Mouse (Mus musculus) kidney, embryonic 15.5 days (tissue): ENCODE results near the gene Cp. TPM values are rescaled to one million over a fixed set of nuclear protein-coding genes. Genes with fewer than 3 reads are reported as not detected.
"Not testable (repeated sequence)": the region's sequence is repeated elsewhere in the genome, so short reads cannot be mapped to it uniquely, and the experiment has no call there.

Experiments used
- ATAC-seq: fragments of 200-750 bp; cut with Nextera tagmentation; replicated peaks from 2 replicates; pipeline ENCODE4 v1.8.0; 2017; ENCODE audit warnings: moderate TSS enrichment; ENCODE audit not compliant: low FRiP score
- H3K27ac ChIP-seq: fragments of 300-500 bp; sonication (generic); 2 replicates; pipeline ENCODE4 v1.5.1; 2015; ENCODE audit warnings: mild to moderate bottlenecking, inconsistent platforms
- H3K27me3 ChIP-seq: fragments of 300-500 bp; sonication (generic); 2 replicates; pipeline ENCODE4 v1.6.1; 2015; ENCODE audit warnings: inconsistent platforms
- H3K36me3 ChIP-seq: fragments of 300-500 bp; sonication (generic); 2 replicates; pipeline ENCODE4 v1.6.1; 2015; ENCODE audit warnings: inconsistent platforms
- H3K4me1 ChIP-seq: fragments of 300-500 bp; sonication (generic); 2 replicates; pipeline ENCODE4 v1.6.1; 2015; ENCODE audit warnings: inconsistent platforms
- H3K4me2 ChIP-seq: fragments of 300-500 bp; sonication (generic); 2 replicates; pipeline ENCODE4 v1.6.1; 2015; ENCODE audit warnings: moderate library complexity, mild to moderate bottlenecking, inconsistent platforms
- H3K4me3 ChIP-seq: fragments of 300-500 bp; sonication (generic); replicated peaks from 2 replicates; pipeline ENCODE4 v1.5.1; 2015; ENCODE audit warnings: mild to moderate bottlenecking, inconsistent platforms
- H3K9ac ChIP-seq: fragments of 300-500 bp; sonication (generic); 2 replicates; pipeline ENCODE4 v1.6.1; 2015; ENCODE audit warnings: mild to moderate bottlenecking, inconsistent platforms
- H3K9me3 ChIP-seq: fragments of 300-500 bp; sonication (generic); replicated peaks from 2 replicates; pipeline ENCODE4 v1.6.1; 2016; ENCODE audit warnings: inconsistent platforms
- WGBS: fragments of 180-500 bp; shearing (Covaris S2); methylation state at CpG from one replicate; pipeline ENCODE4 v1.1.7; 2015; ENCODE audit warnings: mixed read lengths; 5-methylcytosine and 5-hydroxymethylcytosine counted together
- polyA plus RNA-seq: library from polyadenylated mRNA; unstranded; fragments of >200 nt; fragmentation: Nextera tagmentation; extraction: Ambion mirVana; gene quantifications from 2 replicates; pipeline ENCODE4 v1.2.1, GENCODE M21; 2015

The Cp gene
- polyA plus RNA-seq, 1 experiment from 2014 or later = 1.4 TPM

- Histone ChIP-seq H3K4me1 (peaks cover 9% of the 10 kb centered on the region), H3K27me3 (no peaks in the 10 kb centered on the region), H3K27ac (peak within 1 kb of the TSS; percentile 88), H3K9me3 (no peaks in the 10 kb centered on the region; the same call in 1 of the 2 replicates), H3K36me3 (no peaks in the 10 kb centered on the region), H3K4me3 (peak within 1 kb of the TSS; percentile 92), H3K4me2 (peak within 1 kb of the TSS; percentile 77), H3K9ac (peak within 1 kb of the TSS; percentile 57)
- WGBS = under 1% methylated on average over 47 of the region's 47 CpGs
- ATAC-seq = peak; percentile 100
These were observed 78.0 kb downstream of the Cp start, which contains the start of gene Hps3 for GRCm38 (mm10) chr3:20034719-20035404. TSS of gene Hps3 (minus strand) at chr3:20035315.

GRCm38 (mm10) chr3:20036069-20036468 is 79.2 kb downstream of the Cp start:
- Histone ChIP-seq H3K9me3 (no peaks in the 10 kb centered on the region; the same call in 1 of the 2 replicates), H3K4me2 (no peak overlapping the region), H3K36me3 (no peaks in the 10 kb centered on the region), H3K27me3 (no peaks in the 10 kb centered on the region), H3K4me1 (peaks cover 9% of the 10 kb centered on the region), H3K9ac (no peak overlapping the region), H3K27ac (no peak overlapping the region), H3K4me3 (no peak overlapping the region)
- 82% methylated on average over 4 of the region's 4 CpGs for whole genome bisulfite sequencing
- ATAC-seq = no peak

DNA sequence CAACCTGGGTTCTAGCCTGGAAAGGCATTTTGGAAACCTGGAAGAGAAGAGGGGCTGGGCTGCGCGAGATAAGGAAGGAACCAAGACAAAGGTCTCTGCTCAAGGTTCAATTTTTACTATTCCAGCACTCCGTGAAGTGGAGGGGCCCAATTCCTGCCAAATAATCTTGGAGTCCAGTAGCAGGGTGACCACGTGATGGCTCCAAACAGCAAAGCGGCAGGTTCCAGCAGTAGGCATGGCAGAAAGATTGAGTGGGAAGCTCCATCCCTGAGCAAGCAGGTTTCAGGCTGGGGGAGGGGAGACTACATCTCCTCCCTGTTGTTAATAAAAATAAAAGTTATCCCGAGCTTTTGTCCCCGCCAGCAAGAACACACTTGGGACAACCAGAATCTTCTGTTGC is 84.6 kb downstream of the Cp start:
- WGBS = 92% methylated on average over 7 of the region's 7 CpGs
- H3K27me3 ChIP-seq, H3K9ac ChIP-seq, H3K36me3 ChIP-seq, H3K4me1 ChIP-seq, H3K27ac ChIP-seq, ATAC-seq, H3K9me3 ChIP-seq, H3K4me3 ChIP-seq, H3K4me2 ChIP-seq: not testable (repeated sequence)

DNA sequence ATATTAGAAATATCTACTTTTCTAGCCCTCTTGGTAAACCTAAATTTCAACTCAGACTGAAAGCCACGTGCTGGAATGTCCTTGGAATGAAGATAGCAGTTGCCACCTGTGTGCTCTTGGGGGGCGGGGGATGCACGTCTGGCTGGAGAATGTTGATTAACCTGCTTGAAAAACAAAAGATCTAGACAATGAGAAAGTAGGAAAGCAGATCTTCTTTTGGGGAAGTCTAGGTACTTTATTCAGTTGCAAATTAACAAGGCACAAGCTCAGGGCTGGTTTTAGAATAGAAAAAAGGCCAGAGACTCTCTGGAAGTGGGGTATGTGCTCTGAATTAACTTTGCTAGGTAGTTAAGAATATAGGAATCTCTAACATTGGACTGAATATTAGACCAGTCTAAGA is 87.9 kb downstream of the Cp start:
- not testable (repeated sequence) for H3K36me3 ChIP-seq, H3K27me3 ChIP-seq, ATAC-seq, H3K4me1 ChIP-seq, H3K4me2 ChIP-seq, H3K27ac ChIP-seq, H3K9me3 ChIP-seq, H3K4me3 ChIP-seq, H3K9ac ChIP-seq
- 77% methylated on average over 3 of the region's 3 CpGs for WGBS

- under 1% methylated on average over 54 of the region's 54 CpGs for WGBS
- peaks cover 10% of the 10 kb centered on the region for H3K4me1 ChIP-seq
- H3K27ac ChIP-seq = peak within 1 kb of the TSS; percentile 87
- H3K27me3 ChIP-seq = no peaks in the 10 kb centered on the region
- peaks cover 7% of the 10 kb centered on the region for H3K36me3 ChIP-seq
- peak; percentile 100 for ATAC-seq
- H3K9me3 ChIP-seq = no peaks in the 10 kb centered on the region
- H3K4me3 ChIP-seq = peak within 1 kb of the TSS; percentile 91
- H3K9ac ChIP-seq = peak within 1 kb of the TSS; percentile 66
- H3K4me2 ChIP-seq = peak within 1 kb of the TSS; percentile 64
These were observed 100.7 kb downstream of the Cp start, which contains the start of gene Hltf for GRCm38 (mm10) chr3:20057306-20058196. TSS of gene Hltf (plus strand) at chr3:20057811.

DNA sequence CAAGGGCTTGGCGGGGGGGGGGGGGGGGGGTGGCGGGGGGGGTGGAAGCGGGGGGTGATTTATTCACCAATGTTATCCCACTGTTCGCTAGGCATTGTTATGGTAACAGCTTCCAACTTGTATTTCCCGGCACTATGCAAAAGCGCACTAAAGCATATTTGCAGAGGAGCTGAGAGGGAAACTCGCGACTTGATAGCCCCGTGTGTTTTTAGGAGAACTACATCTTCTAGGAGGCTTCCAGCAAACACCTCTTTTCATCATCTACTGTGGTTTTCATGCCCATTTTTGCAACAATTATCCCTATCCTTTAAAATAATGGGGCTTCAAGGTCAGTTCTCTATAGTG is 101.3 kb downstream of the Cp start:
- Histone ChIP-seq H3K27ac (no peak overlapping the region), H3K4me3 (peak overlapping the region; percentile 91), H3K36me3 (peaks cover 13% of the 10 kb centered on the region), H3K9ac (peak overlapping the region; percentile 29), H3K27me3 (no peaks in the 10 kb centered on the region), H3K4me1 (peaks cover 10% of the 10 kb centered on the region), H3K9me3 (no peaks in the 10 kb centered on the region), H3K4me2 (peak overlapping the region; percentile 64)
- ATAC-seq = no peak
- WGBS = 0% methylated on average over 7 of the region's 9 CpGs

Other genes with a start within 250 kb of the Cp start
- 10.1 and 12.2 TPM in 2 replicates for gene Hps3, start 78.3 kb downstream of the Cp start, polyA plus RNA-seq
- gene Hltf, start 100.8 kb downstream of the Cp start, polyA plus RNA-seq = 17.7 and 18.3 TPM in 2 replicates
- gene Gyg, start 198.3 kb downstream of the Cp start, polyA plus RNA-seq = 39.0 and 39.9 TPM in 2 replicates